Comparison of ENCODE assay signal across 28 mouse cellular contexts in genomic region chr12:27118581-27118980, GRCm38 (mm10).
DNase-seq lines count a peak whose midpoint lies in the region; ATAC-seq and TF ChIP-seq lines count a peak whose summit lies in the region.
"Had no signal": no experiment of that assay in that cellular context is flagged by ENCODE, and none has a peak within 500 bp of the region (broad histone marks: within the 10 kb centered on the region; RNA-seq: fewer than 3 reads in every experiment).

No protein-coding gene starts in this region.

- ATAC-seq in hindbrain, embryonic 16.5 days: peak; percentile 30; the same call in 1 of the 2 replicates
- no peak for ATAC-seq in hindbrain, embryonic 12.5 days (ENCODE audit: low FRiP score)
- ATAC-seq: CD4-positive, CD25-positive, alpha-beta regulatory T cell, adult 4 months; forebrain, embryonic 15.5 days; intestine, embryonic 15.5 days; midbrain, embryonic 15.5 days had no signal

- no peak for TF ChIP-seq POLR2A in brain, embryonic 14.5 days (IDR thresholded peaks at IDR 0.05; ENCODE audit: borderline replicate concordance, extremely low read depth, insufficient read depth, insufficient read length, poor library complexity, severe bottlenecking)

- no peak overlapping the region for H3K4me3 ChIP-seq in hindbrain, embryonic 16.5 days (ENCODE audit: low read length)
- no peak overlapping the region for H3K4me3 ChIP-seq in hindbrain, embryonic 12.5 days
- H3K4me3 ChIP-seq: embryonic facial prominence, embryonic 13.5 days; forebrain, embryonic 10.5 days; forebrain, embryonic 15.5 days; hindbrain, embryonic 15.5 days; intestine, embryonic 15.5 days; limb, embryonic 10.5 days; limb, embryonic 15.5 days; midbrain, embryonic 15.5 days; neural tube, embryonic 12.5 days had no signal

- H3K27ac ChIP-seq in hindbrain, embryonic 16.5 days (ENCODE audit: low read depth, low read length): no peak overlapping the region
- no peak overlapping the region for H3K27ac ChIP-seq in hindbrain, embryonic 12.5 days
- H3K27ac ChIP-seq: embryonic facial prominence, embryonic 13.5 days; forebrain, embryonic 10.5 days; forebrain, embryonic 15.5 days; hindbrain, embryonic 15.5 days; intestine, embryonic 15.5 days; limb, embryonic 10.5 days; limb, embryonic 15.5 days; liver, embryonic 14.5 days; midbrain, embryonic 15.5 days; neural tube, embryonic 12.5 days had no signal

- no peak for TF ChIP-seq CTCF in brain, embryonic 14.5 days (IDR thresholded peaks at IDR 0.05; ENCODE audit: borderline replicate concordance, extremely low read depth, insufficient read depth, insufficient read length)

- no peaks in the 10 kb centered on the region for H3K27me3 ChIP-seq in hindbrain, embryonic 16.5 days (replicated peaks; ENCODE audit: control insufficient read depth, insufficient read depth, low read length)
- no peaks in the 10 kb centered on the region for H3K27me3 ChIP-seq in hindbrain, embryonic 12.5 days
- H3K27me3 ChIP-seq: embryonic facial prominence, embryonic 13.5 days; forebrain, embryonic 15.5 days; hindbrain, embryonic 15.5 days; intestine, embryonic 15.5 days; limb, embryonic 15.5 days; midbrain, embryonic 15.5 days; neural tube, embryonic 12.5 days had no signal

- 65% methylated on average over 6 of the region's 6 CpGs for WGBS in hindbrain, embryonic 16.5 days
- 82% methylated on average over 6 of the region's 6 CpGs for WGBS in hindbrain, embryonic 12.5 days

- H3K4me1 ChIP-seq in hindbrain, embryonic 16.5 days (ENCODE audit: control insufficient read depth, insufficient read depth, low read depth, low read length): no peaks in the 10 kb centered on the region
- peaks cover 5% of the 10 kb centered on the region for H3K4me1 ChIP-seq in hindbrain, embryonic 12.5 days
- H3K4me1 ChIP-seq: intestine, embryonic 15.5 days; limb, embryonic 15.5 days; midbrain, embryonic 15.5 days; neural tube, embryonic 12.5 days had no signal

- no peak overlapping the region for H3K9ac ChIP-seq in hindbrain, embryonic 16.5 days (ENCODE audit: low read depth, low read length)
- H3K9ac ChIP-seq in hindbrain, embryonic 12.5 days: no peak overlapping the region
- H3K9ac ChIP-seq: embryonic facial prominence, embryonic 13.5 days; forebrain, embryonic 15.5 days; hindbrain, embryonic 15.5 days; intestine, embryonic 15.5 days; limb, embryonic 15.5 days; liver, embryonic 14.5 days; lung, embryonic 14.5 days; midbrain, embryonic 15.5 days; neural tube, embryonic 12.5 days had no signal

- H3K4me2 ChIP-seq in hindbrain, embryonic 16.5 days (ENCODE audit: low read length): no peak overlapping the region
- H3K4me2 ChIP-seq in hindbrain, embryonic 12.5 days (replicated peaks): no peak overlapping the region
- H3K4me2 ChIP-seq: embryonic facial prominence, embryonic 13.5 days; forebrain, embryonic 15.5 days; heart, embryonic 11.5 days; hindbrain, embryonic 15.5 days; intestine, embryonic 15.5 days; limb, embryonic 15.5 days; lung, embryonic 14.5 days; midbrain, embryonic 15.5 days; neural tube, embryonic 12.5 days had no signal

- H3K36me3 ChIP-seq in hindbrain, embryonic 16.5 days (ENCODE audit: control insufficient read depth, insufficient read depth, low read length): no peaks in the 10 kb centered on the region
- no peaks in the 10 kb centered on the region for H3K36me3 ChIP-seq in hindbrain, embryonic 12.5 days
- H3K36me3 ChIP-seq: embryonic facial prominence, embryonic 13.5 days; forebrain, embryonic 10.5 days; forebrain, embryonic 15.5 days; hindbrain, embryonic 15.5 days; intestine, embryonic 15.5 days; limb, embryonic 10.5 days; limb, embryonic 15.5 days; midbrain, embryonic 15.5 days; neural tube, embryonic 12.5 days had no signal

- DNase-seq in brain, embryonic 14.5 days (ENCODE audit: low read depth): peak; percentile 41
- DNase-seq in cerebellum, adult 8-10 months: peak; percentile 23
- peak; percentile 74 to 86 for DNase-seq in cerebellum, postnatal 25 days
- no peak for DNase-seq in T-cell, adult 2 months (ENCODE audit: low spot score)
- no peak for DNase-seq in right cerebral cortex, postnatal 36 days (ENCODE audit: low spot score in 2 of 2)
- DNase-seq: adrenal gland, postnatal 36 days; gastrocnemius, postnatal 25 days; heart, adult 18-20 months; heart, postnatal 4 days; kidney, adult 2 months; kidney, postnatal 36 days; lung, embryonic 14.5 days; lung, postnatal 14 days; thymus, postnatal 4 days had no signal

- H3K9me3 ChIP-seq in hindbrain, embryonic 16.5 days (ENCODE audit: control insufficient read depth, low read length): no peaks in the 10 kb centered on the region
- H3K9me3 ChIP-seq in hindbrain, embryonic 12.5 days (replicated peaks): no peaks in the 10 kb centered on the region
- H3K9me3 ChIP-seq: embryonic facial prominence, embryonic 13.5 days; forebrain, embryonic 10.5 days; forebrain, embryonic 15.5 days; hindbrain, embryonic 15.5 days; intestine, embryonic 15.5 days; limb, embryonic 10.5 days; limb, embryonic 15.5 days; midbrain, embryonic 15.5 days; neural tube, embryonic 12.5 days had no signal

Comparison
In these comparisons a context has a peak if more than half of its experiments do, and no peak if none do; other contexts are left out.
1. DNase-seq: peak in brain, embryonic 14.5 days (single experiment), cerebellum, adult 8-10 months (single experiment) and cerebellum, postnatal 25 days (2 of 2); none in T-cell, adult 2 months (single experiment) and right cerebral cortex, postnatal 36 days (0 of 2).